Mouse (Mus musculus): Measurements from ENCODE around the gene Rbm20. TPM values are rescaled to one million over a fixed set of nuclear protein-coding genes. Genes with fewer than 3 reads are reported as not detected.

Gene Rbm20
- polyA plus RNA-seq, 1 experiment, result 3.1 TPM

GRCm38 (mm10) chr19:53791751-53792720 is 114.9 kb downstream of the Rbm20 start:
- Histone ChIP-seq H3K4me3 (replicated peaks; ENCODE audit: insufficient read depth, low read depth, low read length) (no peak overlapping the region), H3K27ac (ENCODE audit: insufficient read depth, low read length) (no peak overlapping the region), H3K27me3 (ENCODE audit: control insufficient read depth, insufficient read depth, low read length) (no peaks in the 10 kb centered on the region), H3K4me1 (ENCODE audit: control insufficient read depth, insufficient read depth, low read length) (no peaks in the 10 kb centered on the region)
- no peak for TF ChIP-seq CTCF (IDR thresholded peaks at IDR 0.05; ENCODE audit: borderline replicate concordance, insufficient read depth, low read depth, low read length)
- DNase-seq, result no peak
- 50% methylated on average over 20 of the region's 20 CpGs for WGBS

GRCm38 (mm10) chr19:53792976-53793897 is 116.1 kb downstream of the Rbm20 start:
- H3K27me3 ChIP-seq (ENCODE audit: control insufficient read depth, insufficient read depth, low read length), result no peaks in the 10 kb centered on the region
- no peak for TF ChIP-seq POLR2A (IDR thresholded peaks at IDR 0.05; ENCODE audit: borderline replicate concordance, insufficient read depth, low read length)
- TF ChIP-seq CTCF (IDR thresholded peaks at IDR 0.05; ENCODE audit: borderline replicate concordance, insufficient read depth, low read depth, low read length), result no peak
- H3K4me1 ChIP-seq (ENCODE audit: control insufficient read depth, insufficient read depth, low read length), result no peaks in the 10 kb centered on the region
- no peak for DNase-seq
- no peak overlapping the region for H3K27ac ChIP-seq (ENCODE audit: insufficient read depth, low read length)
- H3K4me3 ChIP-seq (replicated peaks; ENCODE audit: insufficient read depth, low read depth, low read length), result no peak overlapping the region
- 88% methylated on average over 37 of the region's 37 CpGs for WGBS

GRCm38 (mm10) chr19:53793994-53794890 is 117.1 kb downstream of the Rbm20 start:
- H3K27ac ChIP-seq (ENCODE audit: insufficient read depth, low read length), result no peak overlapping the region
- 84% methylated on average over 23 of the region's 23 CpGs for whole genome bisulfite sequencing
- TF ChIP-seq CTCF (IDR thresholded peaks at IDR 0.05; ENCODE audit: borderline replicate concordance, insufficient read depth, low read depth, low read length) (no peak), POLR2A (IDR thresholded peaks at IDR 0.05; ENCODE audit: borderline replicate concordance, insufficient read depth, low read length) (no peak)
- no peak overlapping the region for H3K4me3 ChIP-seq (replicated peaks; ENCODE audit: insufficient read depth, low read depth, low read length)
- no peaks in the 10 kb centered on the region for H3K4me1 ChIP-seq (ENCODE audit: control insufficient read depth, insufficient read depth, low read length)
- no peaks in the 10 kb centered on the region for H3K27me3 ChIP-seq (ENCODE audit: control insufficient read depth, insufficient read depth, low read length)
- DNase-seq, result no peak

GRCm38 (mm10) chr19:53794996-53795395 is 117.9 kb downstream of the Rbm20 start:
- no peaks in the 10 kb centered on the region for H3K27me3 ChIP-seq (ENCODE audit: control insufficient read depth, insufficient read depth, low read length)
- WGBS, result 91% methylated on average over 4 of the region's 4 CpGs

GRCm38 (mm10) chr19:53796020-53796419 is 118.9 kb downstream of the Rbm20 start:
- no peaks in the 10 kb centered on the region for H3K27me3 ChIP-seq (ENCODE audit: control insufficient read depth, insufficient read depth, low read length)
- H3K27ac ChIP-seq (ENCODE audit: insufficient read depth, low read length), result no peak overlapping the region
- 91% methylated on average over 5 of the region's 5 CpGs for WGBS
- no peaks in the 10 kb centered on the region for H3K4me1 ChIP-seq (ENCODE audit: control insufficient read depth, insufficient read depth, low read length)
- H3K4me3 ChIP-seq (replicated peaks; ENCODE audit: insufficient read depth, low read depth, low read length), result no peak overlapping the region
- TF ChIP-seq POLR2A (IDR thresholded peaks at IDR 0.05; ENCODE audit: borderline replicate concordance, insufficient read depth, low read length) (no peak), CTCF (IDR thresholded peaks at IDR 0.05; ENCODE audit: borderline replicate concordance, insufficient read depth, low read depth, low read length) (no peak)
- no peak for DNase-seq

More at GRCm38 (mm10) chr19:53794996-53795395, 117.9 kb downstream of the Rbm20 start:
- TF ChIP-seq CTCF (IDR thresholded peaks at IDR 0.05; ENCODE audit: borderline replicate concordance, insufficient read depth, low read depth, low read length) (no peak), POLR2A (IDR thresholded peaks at IDR 0.05; ENCODE audit: borderline replicate concordance, insufficient read depth, low read length) (no peak)
- DNase-seq, result no peak
- Histone ChIP-seq H3K4me1 (ENCODE audit: control insufficient read depth, insufficient read depth, low read length) (no peaks in the 10 kb centered on the region), H3K4me3 (replicated peaks; ENCODE audit: insufficient read depth, low read depth, low read length) (no peak overlapping the region), H3K27ac (ENCODE audit: insufficient read depth, low read length) (no peak overlapping the region)

- Histone ChIP-seq H3K27ac (ENCODE audit: insufficient read depth, low read length) (no peak overlapping the region), H3K4me1 (ENCODE audit: control insufficient read depth, insufficient read depth, low read length) (no peaks in the 10 kb centered on the region), H3K27me3 (ENCODE audit: control insufficient read depth, insufficient read depth, low read length) (no peaks in the 10 kb centered on the region), H3K4me3 (replicated peaks; ENCODE audit: insufficient read depth, low read depth, low read length) (no peak overlapping the region)
- no peak for TF ChIP-seq CTCF (IDR thresholded peaks at IDR 0.05; ENCODE audit: borderline replicate concordance, insufficient read depth, low read depth, low read length)
- no peak for TF ChIP-seq POLR2A (IDR thresholded peaks at IDR 0.05; ENCODE audit: borderline replicate concordance, insufficient read depth, low read length)
- WGBS, result 84% methylated on average over 10 of the region's 10 CpGs
- DNase-seq, result no peak
Observed at GRCm38 (mm10) chr19:53797770-53798169, 120.7 kb downstream of the Rbm20 start.

- TF ChIP-seq POLR2A (IDR thresholded peaks at IDR 0.05; ENCODE audit: borderline replicate concordance, insufficient read depth, low read length) (no peak), CTCF (IDR thresholded peaks at IDR 0.05; ENCODE audit: borderline replicate concordance, insufficient read depth, low read depth, low read length) (no peak)
- WGBS, result 78% methylated on average over 11 of the region's 11 CpGs
- DNase-seq, result no peak
- H3K27me3 ChIP-seq (ENCODE audit: control insufficient read depth, insufficient read depth, low read length), result no peaks in the 10 kb centered on the region
- no peak overlapping the region for H3K27ac ChIP-seq (ENCODE audit: insufficient read depth, low read length)
- H3K4me1 ChIP-seq (ENCODE audit: control insufficient read depth, insufficient read depth, low read length), result no peaks in the 10 kb centered on the region
- no peak overlapping the region for H3K4me3 ChIP-seq (replicated peaks; ENCODE audit: insufficient read depth, low read depth, low read length)
Observed at GRCm38 (mm10) chr19:53799885-53800284, 122.8 kb downstream of the Rbm20 start.
